Mouse (Mus musculus): ENCODE results near the gene 1810024B03Rik. TPM values are rescaled to one million over a fixed set of nuclear protein-coding genes. Genes with fewer than 3 reads are reported as not detected.
A peak's percentile ranks its signal among the peaks of the same experiment; 100 is the strongest.
"Not testable (repeated sequence)": the region's sequence is repeated elsewhere in the genome, so short reads cannot be mapped to it uniquely, and the experiment has no call there.

1810024B03Rik gene
- total RNA-seq (2021), result under 1 TPM; 0.66 to 0.72 TPM
- long read RNA-seq, experiment 1, partial matches to known transcripts, result 0 of 1 reads
- long read RNA-seq, experiment 1, other reads (novel, unspliced or antisense), result 0 of 1 reads
- long read RNA-seq, experiment 2, partial matches to known transcripts, result 1 of 3 reads
- long read RNA-seq, experiment 2, other reads (novel, unspliced or antisense), result 0 of 3 reads

DNA sequence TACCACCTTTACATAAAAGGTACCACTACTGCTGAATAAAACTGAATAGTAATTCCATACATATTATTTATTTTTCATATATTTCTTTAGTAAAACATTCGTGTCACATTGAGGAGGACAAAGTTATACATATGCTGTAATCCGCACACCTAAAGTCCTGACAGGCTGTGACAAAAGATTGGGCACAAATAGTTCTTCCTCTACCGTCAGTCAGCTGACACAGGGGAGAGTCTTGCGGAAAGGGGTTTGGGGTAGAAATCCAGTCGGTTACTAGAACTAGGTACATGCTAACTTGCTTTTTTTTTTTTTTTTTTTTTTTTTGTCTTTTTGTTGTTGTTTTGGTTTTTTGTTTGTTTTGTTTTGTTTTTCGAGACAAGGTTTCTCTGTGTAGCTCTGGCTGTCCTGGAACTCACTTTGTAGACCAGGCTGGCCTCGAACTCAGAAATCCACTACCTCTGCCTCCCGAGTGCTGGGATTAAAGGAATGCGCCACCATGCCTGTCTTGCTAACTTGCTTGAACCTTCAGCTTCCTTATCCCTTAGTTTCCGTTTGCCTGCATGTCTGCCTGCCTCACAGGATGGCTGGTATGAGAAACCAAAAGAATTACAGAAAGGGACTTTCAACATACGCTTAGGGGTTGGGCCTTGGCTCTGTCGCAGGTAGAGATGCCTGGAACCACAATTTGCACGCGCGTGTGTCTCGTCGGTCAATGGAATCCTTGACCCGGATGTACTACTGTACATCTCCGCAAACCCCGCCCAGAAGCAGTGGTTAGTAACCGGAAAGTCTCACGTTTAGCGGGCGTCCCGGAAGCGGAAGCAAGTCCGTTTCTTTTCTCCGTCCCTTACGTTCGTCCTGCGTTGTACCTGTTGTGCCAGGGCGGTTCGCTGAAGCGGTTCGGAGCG, at the start of gene 1810024B03Rik, which contains the start of gene Snrnp200:
Gene 1810024B03Rik, minus strand, starts transcription at position 734 of the 905 bp plus-strand sequence.
Gene Snrnp200, plus strand, starts transcription at position 840 of the 905 bp plus-strand sequence.
- intact Hi-C loops (cut with DNase I; ENCODE audit: low total_unique reads), result no loop called here
- DNase-seq, result peak; percentile 93

DNA sequence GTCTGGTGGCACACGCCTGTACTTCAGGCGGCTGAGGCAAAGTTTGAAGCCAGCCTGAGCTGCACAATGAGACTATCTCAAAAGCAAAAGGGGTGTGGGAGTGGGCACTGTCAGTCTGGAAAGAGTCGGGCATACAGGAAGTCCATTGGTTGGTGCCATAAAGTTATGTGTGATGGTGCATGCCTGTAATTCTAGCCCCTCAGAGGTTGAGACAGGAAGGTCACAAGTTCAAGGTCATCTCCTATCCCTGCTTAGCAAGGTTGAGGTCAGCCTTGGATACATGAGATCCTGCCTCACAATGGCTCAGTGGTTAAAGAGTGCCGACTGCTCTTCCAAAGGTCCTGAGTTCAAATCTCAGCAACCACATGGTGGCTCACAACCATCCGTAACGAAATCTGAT, 47.2 kb upstream of the 1810024B03Rik start:
- intact Hi-C loops (cut with DNase I; ENCODE audit: low total_unique reads), result no loop called here
- no peak for DNase-seq

DNA sequence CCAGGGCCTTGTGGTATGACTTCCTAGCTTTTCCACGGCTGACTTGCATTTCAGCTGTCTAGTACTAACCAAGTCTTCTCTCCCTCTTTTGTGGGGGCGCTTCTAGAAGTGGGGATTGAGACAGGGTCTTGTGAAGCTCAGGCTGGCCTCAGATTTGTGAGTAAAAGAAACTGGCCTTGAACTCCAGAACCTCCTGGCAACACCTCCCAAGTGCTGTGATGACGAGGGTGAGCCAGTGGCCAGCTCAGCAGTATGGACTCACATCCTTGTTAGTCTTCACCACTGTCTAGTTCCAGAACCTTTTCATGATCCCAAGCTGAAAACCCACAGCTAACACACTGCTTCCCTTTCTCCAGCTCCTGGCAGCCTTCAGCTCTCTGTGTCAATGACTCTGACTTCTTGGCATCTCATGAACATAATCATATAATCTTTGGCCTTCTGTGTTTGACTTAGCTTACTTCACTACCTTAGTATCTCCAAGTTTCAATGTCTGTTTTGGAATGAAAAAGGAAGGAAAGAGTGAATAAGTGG, 46.6 kb upstream of the 1810024B03Rik start:
- DNase-seq, result no peak
- intact Hi-C loops (cut with DNase I; ENCODE audit: low total_unique reads), result no loop called here

DNA sequence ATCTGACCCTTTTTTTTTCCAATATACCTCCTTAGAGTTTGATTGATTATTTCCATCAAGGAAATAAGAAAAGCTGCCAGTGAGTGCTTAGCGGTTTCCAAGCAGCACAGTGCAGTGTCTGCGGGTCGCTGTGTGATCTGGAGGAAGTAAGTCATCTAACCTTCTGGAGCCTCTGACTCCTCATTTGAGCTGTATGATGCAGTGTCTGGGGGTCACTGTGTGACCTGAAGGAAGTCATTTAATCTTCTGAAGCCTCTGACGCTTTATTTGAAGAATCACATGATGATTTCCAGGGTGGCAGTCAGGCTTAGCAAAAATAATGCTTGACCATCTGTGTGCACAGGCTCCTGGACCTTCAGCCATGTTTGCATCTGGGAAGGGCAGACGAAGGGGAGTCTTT, 44.7 kb upstream of the 1810024B03Rik start:
- DNase-seq, result no peak
- intact Hi-C loops (cut with DNase I; ENCODE audit: low total_unique reads), result no loop called here

DNA sequence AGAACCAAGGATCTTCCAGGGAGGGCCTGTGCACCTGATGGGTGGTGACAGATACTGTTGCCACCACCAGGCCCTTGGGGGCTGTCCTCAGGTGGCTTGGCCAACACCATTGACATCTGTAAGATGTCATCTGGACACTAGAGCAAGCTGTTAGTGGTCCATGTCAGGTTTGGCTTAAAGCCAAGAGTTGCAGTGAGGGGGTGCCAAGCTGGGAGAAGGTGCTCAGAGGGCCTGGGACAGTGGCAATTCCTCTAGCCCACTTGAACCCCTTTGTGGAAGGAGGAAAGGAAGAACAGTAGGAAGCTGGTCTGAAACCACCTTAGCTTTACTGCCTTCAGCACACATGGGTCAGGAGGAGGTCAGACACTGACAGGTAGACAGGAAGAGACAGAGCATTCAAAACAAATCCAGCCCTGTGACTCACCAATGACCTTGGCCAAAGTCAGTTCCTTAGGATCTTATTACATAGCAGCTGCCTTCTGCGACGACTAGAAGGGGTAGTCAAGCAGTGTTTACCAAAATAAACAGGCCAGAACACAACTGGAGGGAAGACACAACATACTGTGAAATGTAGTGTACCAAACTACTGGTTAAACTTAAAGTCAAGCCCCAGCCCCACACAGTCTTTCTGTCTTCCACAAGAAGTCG, 43.9 kb upstream of the 1810024B03Rik start:
- intact Hi-C loops (cut with DNase I; ENCODE audit: low total_unique reads), result no loop called here
- DNase-seq, result peak; percentile 18

DNA sequence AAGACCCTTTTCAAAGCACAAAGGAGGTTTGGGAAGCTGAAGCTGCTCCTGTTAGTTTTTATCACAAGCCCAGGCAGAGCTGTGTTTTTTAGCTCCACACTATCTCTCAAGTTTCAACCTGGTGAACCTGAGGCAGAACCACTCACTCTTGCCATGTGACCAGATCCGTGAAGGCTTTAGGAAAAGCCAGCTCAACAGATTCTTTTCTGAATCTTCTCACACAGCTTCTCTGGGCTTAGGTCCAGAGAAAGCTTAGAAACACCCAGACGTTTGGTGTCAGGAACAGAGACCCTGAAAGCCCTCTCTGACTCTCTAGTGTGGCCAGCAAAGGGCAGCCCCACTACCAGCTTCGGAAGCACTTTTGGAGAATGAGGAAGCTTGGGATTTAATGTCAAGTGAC, 43.4 kb upstream of the 1810024B03Rik start:
- DNase-seq, result no peak
- intact Hi-C loops (cut with DNase I; ENCODE audit: low total_unique reads), result no loop called here

DNA sequence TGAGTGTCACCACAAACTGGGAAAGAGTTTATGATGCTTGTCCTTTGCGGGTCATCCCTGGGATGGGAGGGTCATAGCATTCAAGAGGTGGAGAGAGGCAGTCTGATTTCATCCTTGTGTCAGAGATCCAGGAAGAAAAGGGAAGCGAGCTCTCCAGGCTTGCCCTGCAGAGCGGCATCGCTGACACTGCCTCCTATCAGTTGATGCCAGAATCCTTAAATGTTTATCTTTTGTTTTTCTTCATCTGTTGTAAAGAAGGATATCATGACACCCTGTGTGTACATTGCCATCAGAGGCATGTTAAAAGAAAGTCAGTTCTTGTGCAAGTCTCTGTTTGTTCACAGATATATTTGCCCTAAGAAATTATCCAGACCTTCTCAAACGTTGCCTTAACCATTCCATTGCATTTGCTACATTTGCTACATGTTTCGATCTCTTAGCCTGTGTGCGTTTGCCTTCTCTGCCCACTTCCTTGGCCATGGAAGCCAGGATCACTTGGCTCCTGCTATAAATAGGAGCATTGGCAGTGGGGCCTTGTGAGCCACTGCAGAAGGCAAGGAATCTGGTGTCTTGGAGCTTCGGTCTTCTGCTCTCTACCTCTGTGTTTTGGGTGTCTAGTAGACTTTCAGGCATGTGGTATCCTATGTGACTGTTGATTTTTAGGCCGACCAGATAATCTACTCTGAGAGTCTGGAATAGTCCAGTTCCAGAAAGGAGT, 42.4 kb upstream of the 1810024B03Rik start:
- DNase-seq, result peak; percentile 15

DNA sequence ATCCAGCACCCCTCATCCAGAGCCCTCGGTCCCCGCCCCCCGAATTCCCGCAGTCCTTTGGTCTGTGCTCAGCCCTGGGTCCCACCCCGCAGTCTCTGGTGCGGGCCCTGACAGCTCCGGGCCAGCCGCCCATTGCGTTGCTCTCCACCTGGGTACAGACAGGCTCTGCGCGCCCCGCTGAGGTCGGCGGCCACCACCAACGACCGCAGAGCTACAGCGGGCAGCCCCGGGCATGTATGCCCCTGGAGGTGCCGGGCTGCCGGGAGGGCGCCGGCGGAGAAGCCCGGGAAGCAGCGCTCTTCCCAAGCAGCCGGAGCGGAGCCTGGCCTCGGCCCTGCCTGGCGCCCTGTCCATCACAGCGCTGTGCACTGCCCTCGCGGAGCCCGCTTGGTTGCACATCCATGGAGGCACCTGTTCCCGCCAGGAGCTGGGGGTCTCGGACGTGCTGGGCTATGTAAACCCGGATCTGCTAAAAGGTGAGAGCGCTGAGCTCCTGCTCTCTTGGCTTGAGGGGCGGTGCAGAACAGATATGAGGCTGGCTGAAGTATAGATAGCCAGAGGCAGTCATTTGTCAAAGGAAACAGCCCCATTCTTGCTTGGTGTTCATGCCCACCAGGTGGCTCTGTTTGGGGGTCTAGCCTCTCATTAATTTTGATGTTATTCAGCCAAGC, 40.4 kb upstream of the 1810024B03Rik start:
- peak; percentile 59 for DNase-seq

More for the DNA sequence above, 42.4 kb upstream of the 1810024B03Rik start:
- intact Hi-C loops (cut with DNase I; ENCODE audit: low total_unique reads), result no loop called here

DNA sequence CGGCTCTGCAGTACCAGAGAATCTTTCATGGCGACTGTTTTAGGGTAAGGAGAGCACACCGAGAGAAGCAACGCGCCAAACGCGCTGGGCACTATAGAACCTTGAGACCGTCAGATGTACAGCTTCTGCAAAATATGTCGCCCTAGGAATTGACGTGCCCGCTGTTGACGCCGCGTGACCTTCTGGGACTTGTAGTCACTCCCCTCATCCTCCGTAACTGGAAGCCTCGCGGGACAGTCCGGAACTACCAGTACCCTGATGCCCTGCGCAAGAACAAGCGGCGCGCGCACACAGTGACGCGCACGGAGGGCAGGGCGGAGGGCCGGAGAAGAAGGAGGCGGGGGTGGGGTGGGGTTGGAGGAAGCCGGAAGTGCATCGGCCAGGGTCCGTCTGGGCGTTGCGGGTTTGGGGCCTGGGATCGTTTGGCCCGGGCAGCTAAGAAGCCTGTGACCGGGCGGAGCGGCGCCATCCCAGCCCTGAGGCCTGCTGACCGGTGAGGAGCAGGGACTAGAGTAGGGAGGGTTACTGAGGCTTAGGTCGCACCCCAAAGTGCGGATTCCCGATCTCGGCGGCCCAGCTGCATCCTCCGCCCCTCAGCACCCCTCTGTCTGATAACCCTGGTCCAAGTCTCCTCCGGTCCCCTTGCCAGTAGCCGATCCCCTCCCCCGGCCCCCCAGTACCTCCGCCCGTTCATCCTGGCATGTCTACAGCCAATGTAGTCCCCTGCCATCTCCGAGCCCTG, 39.7 kb upstream of the 1810024B03Rik start, which contains the start of the genes Ciao1 and Tmem127:
Gene Ciao1, minus strand, starts transcription at position 225 of the 742 bp plus-strand sequence.
Gene Tmem127, plus strand, starts transcription at position 317 of the 742 bp plus-strand sequence.
- peak; percentile 99 for DNase-seq
- intact Hi-C loops (cut with DNase I; ENCODE audit: low total_unique reads), result loop anchor here (10.0 kb wide), 1 partner anchor 87 kb away; the partner anchor contains the start of genes Astl and Dusp2

More for the DNA sequence above, 40.4 kb upstream of the 1810024B03Rik start:
- intact Hi-C loops (cut with DNase I; ENCODE audit: low total_unique reads), result loop anchor here (10.0 kb wide), 1 partner anchor 86 kb away; the partner anchor contains the start of genes Astl and Dusp2

DNA sequence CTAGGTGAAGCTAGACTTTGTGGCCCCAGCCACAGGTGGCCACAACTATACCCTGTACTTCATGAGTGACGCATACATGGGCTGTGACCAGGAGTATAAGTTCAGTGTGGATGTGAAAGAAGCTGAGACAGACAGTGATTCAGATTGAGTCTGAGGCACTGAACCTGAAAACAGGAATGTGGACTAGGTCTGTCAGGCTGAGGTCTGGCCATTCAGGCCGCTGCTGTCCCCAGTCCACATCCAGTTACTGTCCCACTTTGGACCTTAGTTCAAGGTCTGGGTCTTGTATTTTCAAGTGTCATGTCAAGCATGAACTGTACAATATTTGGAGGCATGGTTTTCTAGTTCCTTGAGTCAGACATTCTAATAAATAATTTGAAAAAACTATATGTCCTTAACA, 32.0 kb upstream of the 1810024B03Rik start:
- no peak for DNase-seq
- intact Hi-C loops (cut with DNase I; ENCODE audit: low total_unique reads), result loop anchor here (10.0 kb wide), 1 partner anchor 95 kb away; the partner anchor contains the start of genes Astl and Dusp2

DNA sequence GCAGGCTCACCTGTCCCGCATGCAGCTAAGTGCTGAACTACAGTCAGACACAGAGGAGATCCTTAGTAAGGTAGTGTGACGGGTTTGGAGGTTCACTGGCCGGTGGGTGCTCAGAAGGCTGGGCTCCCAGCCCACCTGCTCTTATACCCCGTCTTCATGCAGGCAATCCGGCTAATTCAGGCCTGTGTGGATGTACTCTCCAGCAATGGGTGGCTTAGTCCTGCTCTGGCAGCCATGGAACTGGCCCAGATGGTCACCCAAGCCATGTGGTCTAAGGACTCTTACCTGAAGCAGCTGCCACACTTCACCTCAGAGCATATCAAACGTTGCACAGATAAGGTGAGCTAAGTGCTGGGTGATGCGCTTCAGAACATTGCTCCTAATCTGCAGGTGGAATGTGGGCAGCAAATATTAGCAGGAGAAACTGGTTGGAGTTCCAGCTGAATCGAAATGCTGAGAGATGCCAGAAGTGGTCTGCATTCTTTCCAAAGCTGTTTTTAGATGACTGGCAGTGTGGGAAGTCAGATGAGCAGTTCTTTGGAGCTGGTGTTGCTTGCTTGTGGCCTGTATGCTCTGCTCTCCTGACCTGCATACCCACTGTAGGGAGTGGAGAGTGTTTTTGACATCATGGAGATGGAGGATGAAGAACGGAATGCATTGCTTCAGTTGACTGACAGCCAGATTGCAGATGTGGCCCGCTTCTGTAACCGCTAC, 30.0 kb upstream of the 1810024B03Rik start:
- no peak for DNase-seq
- intact Hi-C loops (cut with DNase I; ENCODE audit: low total_unique reads), result no loop called here

DNA sequence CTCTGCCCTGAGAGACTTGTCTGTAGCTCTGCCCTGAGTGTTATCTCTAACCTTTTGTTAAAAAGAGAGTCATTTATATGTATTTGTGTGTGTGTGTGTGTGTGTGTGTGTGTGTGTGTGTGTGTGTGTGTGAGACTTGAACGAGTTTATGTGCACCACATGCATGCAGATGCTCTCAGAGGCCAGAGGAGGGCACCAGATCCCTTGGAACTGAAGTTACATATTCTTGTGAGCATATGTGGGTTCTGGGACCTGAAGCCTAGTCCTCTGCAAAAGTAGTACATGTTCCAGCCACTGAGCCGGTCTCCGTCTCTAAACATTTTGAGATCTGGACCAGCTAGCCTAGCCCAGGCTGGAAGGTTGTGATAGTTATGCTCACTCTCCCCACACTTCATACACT, 17.2 kb upstream of the 1810024B03Rik start:
- no peak for DNase-seq
- intact Hi-C loops (cut with DNase I; ENCODE audit: low total_unique reads), result loop anchor here (10.0 kb wide), 1 partner anchor 170 kb away; no protein-coding TSS in a partner anchor

DNA sequence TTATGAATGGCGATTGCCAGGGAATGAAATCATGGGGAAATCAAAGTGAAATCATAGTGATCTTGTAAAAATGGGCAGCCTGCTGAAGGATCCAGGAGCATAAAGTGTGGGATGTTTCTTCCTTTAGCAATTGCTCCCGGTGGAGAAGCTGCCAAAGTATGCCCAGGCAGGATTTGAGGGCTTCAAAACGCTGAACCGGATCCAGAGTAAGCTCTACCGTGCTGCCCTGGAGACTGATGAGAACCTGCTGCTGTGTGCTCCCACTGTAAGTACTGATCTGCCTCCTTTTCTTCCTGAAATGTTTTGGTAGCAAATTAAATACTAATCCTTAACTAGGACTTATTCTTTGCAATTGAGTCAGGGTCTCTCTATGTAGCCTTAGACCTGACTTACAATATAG, 9.7 kb upstream of the 1810024B03Rik start:
- intact Hi-C loops (cut with DNase I; ENCODE audit: low total_unique reads), result no loop called here
- DNase-seq, result no peak

DNA sequence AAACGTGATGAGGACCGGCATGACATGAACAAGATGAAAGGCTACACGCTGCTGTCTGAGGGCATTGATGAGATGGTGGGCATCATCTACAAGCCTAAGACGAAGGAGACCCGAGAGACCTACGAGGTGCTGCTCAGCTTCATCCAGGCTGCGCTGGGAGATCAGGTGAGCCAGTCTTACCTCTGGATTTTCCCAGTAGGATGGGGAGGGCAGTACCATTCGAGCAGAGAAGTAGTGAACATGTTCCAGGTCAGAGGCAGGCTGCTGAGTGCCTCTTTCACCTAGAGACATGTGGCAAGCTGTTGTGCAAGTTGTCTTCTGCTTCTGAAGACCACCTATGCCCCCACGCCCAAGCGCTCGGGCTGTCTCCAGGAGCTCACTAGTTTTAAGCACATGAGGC, 2.6 kb upstream of the 1810024B03Rik start:
- DNase-seq, result no peak
- intact Hi-C loops (cut with DNase I; ENCODE audit: low total_unique reads), result no loop called here

DNA sequence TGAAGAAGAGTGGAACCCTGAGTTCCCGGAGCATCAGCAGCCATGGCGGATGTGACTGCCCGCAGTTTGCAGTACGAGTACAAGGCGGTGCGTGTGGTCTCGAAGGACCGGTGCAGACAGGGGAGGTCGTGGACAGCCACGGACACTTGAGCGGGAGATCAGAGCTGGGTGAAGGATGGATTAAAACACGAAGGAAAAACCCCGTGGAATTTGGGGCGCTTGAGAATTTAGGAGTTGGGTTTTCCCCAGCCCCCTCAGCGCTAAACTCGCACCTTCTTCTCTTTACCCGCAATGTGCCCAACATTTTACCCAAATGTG, 331 bp upstream of the 1810024B03Rik start:
- intact Hi-C loops (cut with DNase I; ENCODE audit: low total_unique reads), result no loop called here

DNA sequence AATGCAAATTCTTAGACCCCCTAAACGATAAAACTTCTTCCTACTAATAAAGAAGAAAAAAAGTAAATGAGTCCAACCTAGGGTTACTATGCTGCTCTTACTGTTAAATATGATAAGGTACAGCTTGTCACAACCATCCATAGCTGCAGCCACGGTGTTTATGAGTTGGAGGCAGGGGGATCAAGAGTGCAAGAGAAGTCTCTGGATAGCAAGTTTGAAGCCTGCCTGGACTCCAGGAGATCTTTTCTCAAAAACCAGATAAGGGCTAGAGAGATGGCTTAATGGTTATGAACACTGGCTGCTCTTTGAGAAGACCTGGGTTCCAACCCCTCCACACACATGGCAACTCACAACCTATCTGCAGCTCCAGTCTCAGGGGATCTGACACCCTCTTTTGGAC, 1.2 kb downstream of the 1810024B03Rik start:
- intact Hi-C loops (cut with DNase I; ENCODE audit: low total_unique reads), result no loop called here

More for the DNA sequence above, 331 bp upstream of the 1810024B03Rik start:
- DNase-seq, result no peak

DNA sequence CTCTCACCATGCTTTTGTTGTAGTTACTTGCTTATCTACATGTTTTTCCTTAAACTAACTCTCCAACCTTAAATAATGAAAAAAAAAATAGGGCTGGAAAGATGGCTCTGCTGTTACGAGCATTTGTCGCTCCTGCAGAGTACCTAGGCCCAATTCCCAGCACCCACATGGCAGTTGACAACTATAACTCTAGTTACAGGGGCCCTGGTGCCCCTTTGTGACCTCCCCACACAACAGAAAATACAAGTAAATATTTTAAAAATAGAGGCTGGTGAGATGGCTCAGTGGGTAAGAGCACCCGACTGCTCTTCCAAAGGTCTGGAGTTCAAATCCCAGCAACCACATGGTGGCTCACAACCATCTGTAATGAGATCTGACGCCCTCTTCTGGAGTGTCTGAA, 2.1 kb downstream of the 1810024B03Rik start:
- intact Hi-C loops (cut with DNase I; ENCODE audit: low total_unique reads), result loop anchor here (2.0 kb wide), 1 partner anchor 41 kb away; no protein-coding TSS in a partner anchor

More for the DNA sequence above, 1.2 kb downstream of the 1810024B03Rik start:
- no peak for DNase-seq

More for the DNA sequence above, 2.1 kb downstream of the 1810024B03Rik start:
- not testable (repeated sequence) for DNase-seq

Measured in gastrocnemius, postnatal 14 days (tissue).